Mouse (Mus musculus): ENCODE measurements around the gene B430305J03Rik.

Gene B430305J03Rik

GRCm38 (mm10) chr3:61348036-61348614 is 17.6 kb downstream of the B430305J03Rik start:
- no peak for ATAC-seq (ENCODE audit: low TSS enrichment)

GRCm38 (mm10) chr3:61345636-61346035 is 20.1 kb downstream of the B430305J03Rik start:
- ATAC-seq (ENCODE audit: low TSS enrichment) = no peak

GRCm38 (mm10) chr3:61344031-61344430 is 21.7 kb downstream of the B430305J03Rik start:
- ATAC-seq (ENCODE audit: low TSS enrichment) = peak; percentile 96

GRCm38 (mm10) chr3:61340321-61340720 is 25.4 kb downstream of the B430305J03Rik start:
- no peak for ATAC-seq (ENCODE audit: low TSS enrichment)

GRCm38 (mm10) chr3:61337230-61337629 is 28.5 kb downstream of the B430305J03Rik start:
- no peak for ATAC-seq (ENCODE audit: low TSS enrichment)

GRCm38 (mm10) chr3:61336205-61336604 is 29.5 kb downstream of the B430305J03Rik start:
- no peak for ATAC-seq (ENCODE audit: low TSS enrichment)

GRCm38 (mm10) chr3:61321632-61322031 is 44.1 kb downstream of the B430305J03Rik start:
- ATAC-seq (ENCODE audit: low TSS enrichment) = no peak

- peak; percentile 79 for ATAC-seq (ENCODE audit: low TSS enrichment)
These were observed 45.7 kb downstream of the B430305J03Rik start for GRCm38 (mm10) chr3:61320031-61320430.

GRCm38 (mm10) chr3:61315002-61315401 is 50.7 kb downstream of the B430305J03Rik start:
- no peak for ATAC-seq (ENCODE audit: low TSS enrichment)
